Mouse (Mus musculus): ENCODE data around the gene Kcnq2. TPM values are rescaled to one million over a fixed set of nuclear protein-coding genes. Genes with fewer than 3 reads are reported as not detected.

Gene Kcnq2
- total and polyA plus RNA-seq, 3 experiments, result 0.04 TPM; not detected in 2

GRCm38 (mm10) chr2:181143509-181144276, 8.6 kb upstream of the Kcnq2 start:
- Histone ChIP-seq H3K9ac (ENCODE audit: insufficient read depth, low read depth) (no peak overlapping the region), H3K4me3 (replicated peaks in 1 of 3; ENCODE audit: low read depth in 2 of 3, low read length in 2 of 3, poor library complexity in 1 of 3) (no peak overlapping the region), H3K4me2 (ENCODE audit: insufficient read depth, low read depth, poor library complexity, severe bottlenecking) (no peak overlapping the region), H3K27me3 (replicated peaks) (peaks cover 92% of the 10 kb centered on the region), H3K4me1 (ENCODE audit: control insufficient read depth in 1 of 2, insufficient read depth in 2 of 2) (peaks cover 0 to 8% of the 10 kb centered on the region in 2 experiments; a peak in 3 of 4 replicates), H3K27ac (ENCODE audit: insufficient read depth, low read depth) (no peak overlapping the region), H3K36me3 (replicated peaks in 1 of 2; ENCODE audit: control insufficient read depth in 1 of 2, insufficient read depth in 1 of 2, low read length in 1 of 2) (no peaks in the 10 kb centered on the region), H3K79me2 (replicated peaks; ENCODE audit: control insufficient read depth, extremely low read depth, insufficient read depth, poor library complexity, severe bottlenecking) (no peaks in the 10 kb centered on the region), H3K9me3 (replicated peaks; ENCODE audit: low read length) (no peaks in the 10 kb centered on the region)
- no peak for DNase-seq (ENCODE audit: extremely low read depth)
- TF ChIP-seq MAZ (IDR thresholded peaks at IDR 0.05; ENCODE audit: low read depth, low read length) (no peak), CHD2 (IDR thresholded peaks at IDR 0.05; ENCODE audit: low read length) (no peak), CHD1 (IDR thresholded peaks at IDR 0.05; ENCODE audit: low read depth, low read length) (no peak), PAX5 (IDR thresholded peaks at IDR 0.05; ENCODE audit: low read length) (no peak), MAFK (IDR thresholded peaks at IDR 0.05; ENCODE audit: insufficient replicate concordance, low read length) (peak; percentile 72), MEF2A (IDR thresholded peaks at IDR 0.05; ENCODE audit: borderline replicate concordance, low read depth, low read length) (no peak), SIN3A (IDR thresholded peaks at IDR 0.05; ENCODE audit: low read length) (no peak)
- in situ Hi-C loops (cut with MboI; ENCODE audit: low pct_ligation_motif_present, low pct_unique_long_range_greater_than_20kb, low sequenced_read_pairs), result no loop called here
- dilution Hi-C loops (cut with MboI; ENCODE audit: extremely low pct_ligation_motif_present, extremely low pct_unique_long_range_greater_than_20kb, low sequenced_read_pairs), result no loop called here

GRCm38 (mm10) chr2:181142703-181143135, 7.6 kb upstream of the Kcnq2 start:
- no peak overlapping the region for H3K4me2 ChIP-seq (ENCODE audit: insufficient read depth, low read depth, poor library complexity, severe bottlenecking)
- H3K79me2 ChIP-seq (replicated peaks; ENCODE audit: control insufficient read depth, extremely low read depth, insufficient read depth, poor library complexity, severe bottlenecking), result no peaks in the 10 kb centered on the region
- in situ Hi-C loops (cut with MboI; ENCODE audit: low pct_ligation_motif_present, low pct_unique_long_range_greater_than_20kb, low sequenced_read_pairs) (no loop called here), dilution Hi-C loops (cut with MboI; ENCODE audit: extremely low pct_ligation_motif_present, extremely low pct_unique_long_range_greater_than_20kb, low sequenced_read_pairs) (no loop called here)
- TF ChIP-seq CHD2 (IDR thresholded peaks at IDR 0.05; ENCODE audit: low read length) (no peak), HCFC1 (IDR thresholded peaks at IDR 0.05; ENCODE audit: low read depth, low read length) (no peak), POLR2AphosphoS2 (IDR thresholded peaks at IDR 0.05; ENCODE audit: low read depth, low read length) (no peak), KAT2A (IDR thresholded peaks at IDR 0.05; ENCODE audit: insufficient replicate concordance, low read length) (no peak), MAX (IDR thresholded peaks at IDR 0.05; ENCODE audit: low read length) (no peak), JUND (conservative IDR thresholded peaks at IDR 0.05; ENCODE audit: low read depth, low read length) (no peak), EP300 (IDR thresholded peaks at IDR 0.05; ENCODE audit: low read length) (no peak), SMC3 (IDR thresholded peaks at IDR 0.05; ENCODE audit: low read depth, low read length) (no peak), ZMIZ1 (IDR thresholded peaks at IDR 0.05; ENCODE audit: low read depth, low read length) (no peak), MAZ (IDR thresholded peaks at IDR 0.05; ENCODE audit: low read depth, low read length) (no peak), ZKSCAN1 (IDR thresholded peaks at IDR 0.05; ENCODE audit: borderline replicate concordance, low read depth, low read length) (no peak), ETS1 (conservative IDR thresholded peaks at IDR 0.05; ENCODE audit: low read depth, low read length) (no peak)
- H3K27me3 ChIP-seq (replicated peaks), result peaks cover 91% of the 10 kb centered on the region
- H3K9ac ChIP-seq (ENCODE audit: insufficient read depth, low read depth), result no peak overlapping the region
- H3K4me3 ChIP-seq (replicated peaks in 1 of 3; ENCODE audit: low read depth in 2 of 3, low read length in 2 of 3, poor library complexity in 1 of 3), result no peak overlapping the region
- DNase-seq (ENCODE audit: extremely low read depth), result no peak
- H3K27ac ChIP-seq (ENCODE audit: insufficient read depth, low read depth), result no peak overlapping the region
- no peaks in the 10 kb centered on the region for H3K4me1 ChIP-seq (ENCODE audit: control insufficient read depth in 1 of 2, insufficient read depth in 2 of 2)
- no peaks in the 10 kb centered on the region for H3K36me3 ChIP-seq (replicated peaks in 1 of 2; ENCODE audit: control insufficient read depth in 1 of 2, insufficient read depth in 1 of 2, low read length in 1 of 2)
- H3K9me3 ChIP-seq (replicated peaks; ENCODE audit: low read length), result no peaks in the 10 kb centered on the region

Data from CH12.LX (cell line).